Mouse (Mus musculus) lung, postnatal 10 days (tissue): ENCODE data around the gene Fez1.

Experiments
- DNase-seq: peaks from one replicate; pipeline ENCODE4 v3.0.0; 2021

Fez1 gene

DNA sequence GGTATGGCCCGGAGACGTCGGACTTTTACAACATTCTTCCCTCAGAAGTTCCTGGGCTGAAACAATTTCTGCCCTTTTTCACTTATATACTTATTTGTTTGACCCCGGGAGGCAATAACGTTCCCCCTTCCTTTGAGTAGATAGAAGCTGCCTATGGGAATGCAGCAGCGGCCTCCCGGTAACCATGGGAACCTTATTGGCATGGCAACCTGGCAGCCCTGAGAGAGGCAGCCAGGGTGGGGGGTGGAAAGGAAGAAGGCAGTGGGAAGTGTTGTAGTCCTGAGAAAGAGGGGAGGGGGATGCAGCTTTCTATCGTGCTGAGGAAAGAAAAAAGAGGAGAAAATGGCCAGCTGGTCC, at the start of gene Fez1:
Gene Fez1, plus strand, starts transcription at position 221 of the 357 bp plus-strand sequence.
- peak; percentile 15 for DNase-seq

DNA sequence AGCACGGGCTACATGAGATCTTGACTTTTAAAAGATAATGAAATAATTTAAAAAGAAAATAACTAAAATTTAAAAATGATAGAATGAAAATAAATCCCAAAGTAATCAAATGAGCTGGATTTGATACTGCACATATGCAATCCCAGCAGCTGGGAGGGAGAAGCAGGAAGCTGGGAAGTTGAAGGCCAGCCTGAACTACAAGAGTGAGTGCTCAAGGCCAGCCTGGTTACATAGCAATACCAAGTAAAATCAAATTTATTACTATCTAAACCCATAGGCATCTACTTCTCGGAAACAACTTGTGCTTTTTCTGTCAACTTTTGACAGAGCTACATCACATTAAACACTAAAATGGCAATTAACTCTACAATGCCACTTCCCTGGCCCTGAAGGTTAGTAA, 37.7 kb upstream of the Fez1 start:
- no peak for DNase-seq

DNA sequence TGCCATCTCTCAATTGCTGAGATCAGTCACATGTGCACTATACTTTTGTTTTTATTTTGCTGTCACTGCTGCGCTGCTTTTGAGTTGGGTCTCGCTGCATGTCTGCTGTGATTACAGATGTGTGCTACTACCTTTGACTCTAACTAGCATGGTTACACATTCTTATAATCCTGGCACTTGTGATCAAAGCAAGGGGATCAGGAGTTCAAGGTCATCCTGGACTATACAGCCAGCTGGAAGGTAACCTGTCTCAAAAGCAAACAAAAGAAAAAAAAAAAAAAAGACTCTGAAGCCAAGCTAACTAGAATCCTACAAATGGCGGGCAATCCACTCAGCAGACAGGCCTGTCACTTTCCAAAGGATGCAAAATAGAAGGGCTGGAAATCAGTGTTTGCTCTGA, 29.5 kb upstream of the Fez1 start:
- DNase-seq: no peak

DNA sequence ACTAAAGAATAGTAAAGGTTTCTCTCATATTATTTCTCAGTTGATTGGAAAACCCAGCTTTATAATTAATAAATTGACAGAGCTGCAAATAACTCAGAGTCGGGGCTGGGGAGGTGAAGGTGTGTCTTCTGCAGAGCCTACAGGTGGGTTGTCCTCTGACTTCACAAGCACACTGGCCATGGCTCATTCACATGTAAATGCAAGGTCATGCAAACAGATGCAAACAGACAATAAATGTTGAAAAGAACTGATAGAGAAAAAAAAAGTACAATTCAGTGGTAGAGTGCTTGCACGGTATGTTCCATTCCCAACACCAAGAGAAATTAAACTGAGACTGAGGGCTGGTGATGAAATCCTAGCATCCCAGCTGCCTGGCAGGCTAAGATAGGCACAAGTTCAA, 27.2 kb upstream of the Fez1 start:
- no peak for DNase-seq

DNA sequence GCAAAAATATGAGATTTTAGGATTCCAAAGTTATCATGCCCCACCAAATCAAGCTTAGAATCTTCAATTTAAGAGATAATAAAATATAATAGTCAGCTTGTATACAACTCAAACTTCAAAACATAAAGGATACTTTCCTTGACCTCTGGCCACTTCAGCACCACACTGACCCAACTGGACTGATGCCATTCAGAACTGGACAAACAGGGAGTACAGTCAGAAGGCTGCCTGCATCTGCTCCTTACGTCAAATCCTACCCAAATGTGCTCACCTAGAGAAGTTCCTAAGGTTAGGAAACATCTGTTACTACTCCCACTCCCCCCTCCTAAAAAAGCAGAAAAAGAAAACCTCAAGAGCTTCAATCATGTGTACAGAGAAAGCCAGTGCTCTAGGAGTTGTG, 26.1 kb upstream of the Fez1 start:
- DNase-seq: no peak

DNA sequence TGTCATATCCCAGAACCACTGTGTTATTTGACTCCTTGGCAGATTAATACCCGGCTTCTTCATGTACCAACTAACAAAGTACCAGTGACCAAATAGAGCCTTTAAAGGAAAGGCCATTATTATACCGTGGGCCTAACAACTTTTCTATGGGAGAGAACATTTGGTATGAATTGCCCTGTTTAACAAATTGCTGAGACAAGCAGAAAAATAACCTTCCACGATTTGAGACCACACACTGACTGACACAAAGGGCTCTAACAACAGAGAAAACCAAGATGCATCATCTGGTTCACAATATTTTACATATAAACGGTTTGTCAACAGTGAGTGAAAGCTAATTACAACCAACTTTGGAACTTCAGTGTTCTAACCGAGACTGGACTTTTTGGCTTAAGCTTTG, 25.4 kb upstream of the Fez1 start:
- DNase-seq: no peak

DNA sequence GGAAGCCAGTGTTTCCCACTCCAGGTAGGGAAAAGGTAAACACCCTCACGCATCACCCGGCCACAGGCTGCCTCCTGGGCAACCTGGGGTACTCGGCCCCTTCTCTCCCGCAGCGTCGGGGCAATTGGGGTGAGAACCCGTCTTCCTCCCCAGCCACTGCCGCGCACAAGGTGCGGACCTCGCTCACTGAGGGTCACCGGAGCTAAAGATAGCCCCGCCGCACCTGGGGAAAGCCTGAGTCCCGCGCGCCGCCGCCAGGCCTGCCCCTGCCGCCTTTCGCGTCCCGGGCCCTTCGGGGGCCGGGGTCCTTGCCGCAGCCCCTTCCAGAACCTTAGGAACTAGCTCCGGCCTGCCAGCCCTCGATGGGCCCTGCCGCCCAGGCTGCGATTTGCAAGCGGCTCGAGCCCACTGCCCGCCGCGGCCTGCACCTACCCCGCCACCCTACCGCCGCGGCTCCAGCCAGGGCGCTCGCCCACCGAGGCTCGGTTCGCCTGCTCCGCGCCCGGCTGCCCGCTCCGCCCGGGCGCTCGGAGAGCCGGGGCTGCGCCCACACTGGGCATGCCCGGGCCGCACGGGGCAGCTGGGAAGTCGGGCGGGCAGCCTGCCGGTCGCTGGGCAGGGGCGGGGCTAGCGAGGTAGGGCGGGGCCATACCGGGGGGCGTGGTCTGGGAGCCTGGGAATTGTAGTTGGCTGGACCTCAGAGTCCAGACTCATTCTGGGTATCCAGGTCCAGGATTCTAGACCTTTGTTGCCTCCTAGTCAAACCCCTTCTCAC, 24.7 kb upstream of the Fez1 start, which contains the start of gene Ei24:
Gene Ei24, minus strand, starts transcription at position 613 of the 775 bp plus-strand sequence.
- DNase-seq: peak; percentile 96

DNA sequence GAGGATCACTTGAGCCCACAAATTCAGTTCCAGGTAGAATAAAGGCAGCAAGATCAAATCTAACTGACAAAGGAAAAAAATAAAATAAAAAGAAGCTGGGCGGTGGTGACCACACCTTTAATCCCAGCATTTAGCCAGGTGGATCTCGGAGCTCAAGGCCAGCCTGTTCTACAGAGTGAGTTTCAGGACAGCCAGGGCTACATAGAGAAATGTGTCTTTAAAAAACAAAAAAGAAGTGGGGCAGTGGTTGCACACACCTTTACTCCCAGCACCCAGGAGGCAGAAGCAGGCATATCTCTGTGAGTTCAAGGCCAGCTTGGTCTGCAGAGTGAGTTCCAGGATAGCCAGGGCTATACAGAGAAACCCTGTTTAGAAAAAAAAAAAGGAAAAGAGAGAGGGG, 19.7 kb upstream of the Fez1 start:
- DNase-seq: no peak

DNA sequence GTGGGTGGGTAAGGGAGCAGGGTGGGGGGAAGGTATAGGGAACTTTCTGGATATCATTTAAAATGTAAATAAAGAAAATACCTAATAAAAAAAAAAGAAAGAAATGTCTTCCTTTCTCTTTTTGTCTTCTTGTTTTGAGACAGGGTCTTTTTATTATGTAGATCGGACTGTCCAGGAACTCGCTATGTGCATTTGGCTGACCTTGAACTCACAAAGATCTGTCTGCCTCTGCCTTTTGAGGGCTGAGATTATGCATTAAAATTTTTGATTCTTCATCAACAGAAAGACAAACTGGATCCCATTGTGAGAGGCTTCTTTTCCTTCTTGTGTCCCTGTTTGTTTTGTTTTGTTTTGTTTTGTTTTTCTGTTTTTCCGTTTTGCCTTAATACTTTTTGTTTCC, 18.7 kb upstream of the Fez1 start:
- DNase-seq: no peak

DNA sequence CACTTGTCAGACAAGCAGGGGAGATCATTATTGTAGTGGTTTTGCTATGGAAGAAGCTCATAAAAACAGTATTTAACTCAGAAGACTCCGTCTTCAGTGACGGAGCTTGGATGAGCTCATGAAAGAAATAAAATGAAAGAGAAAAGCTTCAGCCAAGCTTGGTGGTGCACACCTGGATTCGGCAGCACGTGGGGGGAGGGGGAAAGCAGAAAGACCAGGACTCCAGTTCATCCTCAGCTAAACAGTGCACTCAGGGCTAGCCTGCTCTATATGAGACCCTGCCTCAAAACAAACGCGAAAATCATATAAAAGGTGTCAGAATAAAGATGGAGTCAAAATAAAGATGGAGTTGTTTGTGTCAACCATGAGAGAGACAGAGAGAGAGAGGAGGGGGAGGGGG, 18.3 kb upstream of the Fez1 start:
- DNase-seq: no peak

DNA sequence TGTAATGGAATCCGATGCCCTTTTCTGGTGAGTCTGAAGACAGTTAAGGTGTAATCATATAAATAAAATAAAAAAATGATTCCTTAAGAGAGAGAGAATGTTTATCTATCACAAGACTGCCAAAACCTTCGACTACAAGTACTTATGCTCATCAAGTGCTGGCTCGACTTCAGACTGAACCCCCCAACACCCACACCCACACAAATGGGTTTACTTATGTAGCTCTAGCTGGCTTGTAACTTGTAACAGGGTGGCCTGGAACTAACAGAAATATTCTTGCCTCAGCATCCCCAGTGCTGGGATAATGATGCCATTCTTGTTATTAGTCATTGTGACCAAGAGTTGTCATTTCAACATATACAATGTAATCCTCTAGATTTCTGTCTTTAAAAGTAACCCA, 17.7 kb upstream of the Fez1 start:
- DNase-seq: no peak

DNA sequence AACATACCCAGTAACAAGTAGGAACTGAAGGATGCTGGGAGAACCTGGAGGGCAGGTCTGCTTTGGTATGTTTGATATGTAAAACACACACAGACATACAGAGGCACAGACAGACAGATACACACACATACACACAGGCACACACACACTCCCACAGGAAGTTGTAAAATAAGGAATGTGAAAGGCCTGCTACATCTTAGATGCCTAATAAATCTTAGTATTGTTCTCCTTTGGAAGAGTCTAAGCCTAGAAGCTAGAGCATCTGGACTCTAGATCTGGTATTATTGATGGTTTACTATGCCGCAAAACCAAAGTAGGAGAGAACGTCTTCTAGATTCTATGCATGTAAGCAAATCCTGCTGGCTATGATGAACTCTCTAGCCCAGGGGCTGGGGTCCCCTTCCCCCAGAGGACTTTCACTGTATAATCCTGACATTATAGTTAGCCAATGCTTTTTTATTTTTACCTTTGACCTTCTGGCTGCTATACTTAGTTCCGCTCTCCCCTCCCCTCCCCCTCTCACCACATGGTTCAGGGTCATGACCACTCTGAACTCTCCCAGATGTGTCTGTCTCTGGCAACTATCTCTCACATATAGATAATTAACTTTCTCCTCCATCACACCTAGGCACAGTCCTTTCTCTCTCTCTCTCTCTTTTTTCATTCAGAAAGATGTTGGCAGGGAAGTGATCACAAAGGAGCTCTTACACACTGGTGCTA, 16.2 kb upstream of the Fez1 start:
- no peak for DNase-seq

DNA sequence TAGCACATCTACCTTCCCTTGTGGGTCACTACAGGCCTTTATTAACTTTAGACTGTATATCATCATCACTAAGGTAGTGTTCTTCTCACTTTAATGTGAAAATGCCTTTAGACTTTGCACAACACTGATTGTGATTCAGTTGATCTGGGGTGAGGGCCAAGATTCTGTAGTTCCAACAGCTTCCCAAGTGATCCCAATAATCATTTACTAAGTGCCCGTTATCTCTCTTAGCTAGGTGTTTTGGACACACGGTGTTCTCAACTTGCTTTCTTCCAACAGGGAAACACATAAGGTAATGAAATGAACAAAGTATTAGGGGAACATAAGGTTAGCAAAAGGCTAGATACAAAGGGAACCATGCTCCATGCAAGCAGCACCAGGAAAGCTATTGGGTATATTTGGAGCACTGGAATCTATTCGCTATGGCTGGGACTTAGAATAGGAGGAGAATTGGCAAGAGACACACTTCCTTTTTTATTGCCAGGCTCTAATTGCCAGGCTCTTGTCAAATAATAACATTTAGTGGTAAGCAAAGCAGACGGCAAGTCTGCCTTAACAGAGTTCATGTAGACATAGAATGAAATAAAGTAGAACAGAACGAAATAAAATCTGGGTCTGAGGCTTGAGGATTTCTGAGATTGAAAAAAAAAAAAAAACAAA, 13.4 kb upstream of the Fez1 start:
- no peak for DNase-seq

DNA sequence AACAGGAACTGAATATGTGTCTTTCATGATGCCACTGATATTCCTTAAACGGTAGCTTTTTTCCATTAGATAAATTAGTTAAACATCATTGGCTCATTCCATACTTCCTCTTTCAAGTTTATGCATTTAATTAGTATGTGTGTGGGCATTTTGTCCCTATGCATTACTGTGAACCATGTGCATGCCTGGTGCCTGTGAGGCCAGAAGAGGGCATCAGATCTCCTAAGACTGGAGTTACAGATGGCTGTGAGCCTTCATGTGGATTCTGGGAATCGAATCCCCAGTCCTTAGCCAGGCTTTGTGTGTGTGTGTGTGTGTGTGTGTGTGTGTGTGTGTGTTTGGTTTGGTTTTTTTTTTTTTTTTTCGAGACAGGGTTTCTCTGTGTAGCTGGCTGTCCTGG, 7.2 kb upstream of the Fez1 start:
- DNase-seq: no peak

DNA sequence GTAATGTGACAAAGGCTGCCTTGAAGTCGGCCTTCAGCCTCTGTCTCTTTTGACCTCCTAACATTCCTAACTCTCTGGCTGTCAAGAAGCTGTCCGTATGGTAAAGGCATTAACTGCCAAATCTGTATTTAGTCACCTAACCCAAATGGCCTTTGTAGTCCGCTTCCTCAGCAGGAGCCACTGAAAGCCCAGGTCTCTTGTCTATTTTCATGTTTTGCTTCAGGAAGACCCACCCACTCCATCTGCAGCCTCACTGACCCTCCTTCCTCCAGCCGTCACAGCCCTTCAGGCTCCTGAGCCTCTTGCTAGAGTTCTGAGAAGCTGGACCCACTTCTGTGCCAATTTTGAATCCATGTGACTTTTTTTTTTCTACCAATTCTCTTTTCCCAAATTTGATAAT, 2.8 kb upstream of the Fez1 start:
- DNase-seq: no peak

DNA sequence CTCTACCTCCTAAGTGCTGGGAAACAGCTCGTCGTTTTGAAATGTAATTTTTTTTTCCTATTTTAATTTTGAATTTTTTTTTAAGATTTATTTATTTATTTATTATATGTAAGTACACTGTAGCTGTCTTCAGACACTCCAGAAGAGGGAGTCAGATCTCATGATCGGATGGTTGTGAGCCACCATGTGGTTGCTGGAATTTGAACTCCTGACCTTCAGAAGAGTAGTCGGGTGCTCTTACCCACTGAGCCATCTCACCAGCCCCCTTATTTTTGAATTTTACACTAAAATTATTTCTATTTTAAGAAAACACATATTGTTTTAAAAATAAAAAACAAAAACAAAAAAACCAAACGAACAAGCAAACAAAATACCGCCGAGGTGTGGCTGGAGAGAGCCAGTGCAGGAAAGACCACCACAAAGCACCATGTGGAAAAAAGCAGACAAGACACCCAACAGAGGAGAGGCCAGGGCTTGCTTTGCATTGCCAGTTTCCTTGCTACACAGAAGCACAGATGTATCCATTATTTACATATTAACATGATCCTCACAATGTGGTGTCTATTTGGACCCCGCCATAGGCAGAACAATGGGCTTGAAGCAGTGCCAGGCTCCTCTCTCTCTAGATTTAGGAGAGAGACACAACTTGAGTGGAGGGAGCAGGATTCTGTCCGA, 558 bp upstream of the Fez1 start:
- no peak for DNase-seq

DNA sequence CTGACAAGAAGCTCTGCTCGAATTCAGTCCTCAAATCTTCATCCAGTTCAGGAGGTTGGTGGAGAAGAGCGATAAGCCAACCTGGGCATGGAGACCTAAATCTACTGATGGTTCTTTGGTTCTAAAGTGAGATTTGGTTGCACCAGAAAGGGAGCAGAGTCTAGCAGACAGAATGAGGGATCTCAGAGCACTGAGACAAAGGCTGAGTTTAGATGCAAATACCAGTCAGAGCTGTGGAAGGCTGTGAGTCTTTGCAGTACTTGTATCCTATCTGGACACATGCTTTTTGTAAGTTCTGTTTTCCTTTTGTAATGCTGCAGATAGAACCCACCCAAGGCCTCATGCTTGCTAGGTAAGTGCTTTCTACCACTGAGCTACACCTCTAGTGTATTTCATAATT, 360 bp downstream of the Fez1 start:
- DNase-seq: no peak

DNA sequence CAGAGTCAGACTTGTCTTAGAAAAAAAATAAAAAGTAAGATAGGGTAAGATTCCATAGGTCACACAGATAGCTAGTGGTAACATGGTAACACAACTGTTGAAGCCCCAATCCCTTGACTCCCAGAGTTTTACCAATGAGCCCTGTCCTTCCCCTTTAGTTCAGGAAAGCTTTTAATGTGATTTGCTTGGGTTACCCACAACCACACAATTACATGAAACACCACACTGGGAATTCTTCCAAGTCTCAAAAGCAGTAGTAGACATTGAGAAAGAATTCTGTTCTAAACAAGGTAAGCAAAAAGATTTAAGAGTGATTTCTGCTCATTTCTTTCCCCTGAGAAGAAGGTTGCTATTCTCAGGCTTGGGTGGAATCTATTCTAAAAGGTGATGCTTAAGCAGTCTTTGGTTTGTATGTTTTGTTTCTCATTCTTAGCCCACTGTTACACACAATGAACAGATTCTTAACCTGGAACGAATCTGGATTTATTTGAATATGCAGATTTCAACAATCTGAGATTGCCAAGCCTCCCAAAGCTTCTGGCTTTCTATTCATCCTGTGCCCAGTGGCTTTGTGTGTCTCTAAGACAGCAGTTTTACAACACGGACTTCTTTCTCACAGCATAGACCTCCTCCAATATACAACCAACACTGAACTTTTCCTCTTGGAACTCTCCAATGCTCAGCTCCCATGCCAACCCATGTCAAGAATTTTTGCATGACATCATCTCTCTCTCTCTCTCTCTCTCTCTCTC, 5.1 kb downstream of the Fez1 start:
- no peak for DNase-seq

DNA sequence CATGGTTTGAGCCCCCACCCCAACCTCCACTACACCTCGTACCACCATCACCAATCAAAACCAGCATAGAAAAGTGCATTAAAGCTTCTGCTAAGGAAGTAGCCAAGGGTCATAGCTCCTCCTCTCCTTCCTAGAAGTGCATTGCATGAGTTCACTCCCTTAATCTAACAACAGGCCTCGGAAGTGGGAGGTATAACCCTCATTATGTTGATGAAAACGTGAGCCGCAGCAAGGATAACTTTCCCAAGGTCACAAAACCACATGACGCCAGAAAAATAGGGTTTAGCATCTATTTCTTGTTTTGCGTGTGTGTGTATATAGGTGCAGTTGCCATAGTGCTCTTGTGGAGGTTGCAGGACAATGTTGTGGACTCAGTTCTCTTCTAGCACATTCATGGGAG, 9.7 kb downstream of the Fez1 start:
- DNase-seq: no peak

DNA sequence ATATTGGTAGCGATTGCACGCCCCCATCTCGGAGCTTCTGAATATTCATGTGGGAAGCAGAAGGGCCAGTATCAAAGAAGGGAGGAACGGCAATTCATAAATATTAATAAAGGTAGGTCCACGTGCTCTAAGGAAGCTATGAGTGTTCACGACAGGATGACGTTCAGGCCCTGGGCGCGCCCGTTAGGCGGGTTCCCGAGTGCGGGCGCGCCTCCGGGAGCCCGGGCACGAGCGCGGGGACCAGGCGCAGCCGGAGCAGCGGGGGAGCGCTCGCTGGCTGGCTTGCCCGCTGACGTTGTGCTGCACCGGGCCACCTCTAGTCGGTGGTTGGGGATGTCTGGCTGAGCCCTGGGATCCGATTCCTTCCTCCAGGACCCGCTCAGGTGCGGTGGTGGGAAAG, 10.9 kb downstream of the Fez1 start:
- DNase-seq: peak; percentile 62

DNA sequence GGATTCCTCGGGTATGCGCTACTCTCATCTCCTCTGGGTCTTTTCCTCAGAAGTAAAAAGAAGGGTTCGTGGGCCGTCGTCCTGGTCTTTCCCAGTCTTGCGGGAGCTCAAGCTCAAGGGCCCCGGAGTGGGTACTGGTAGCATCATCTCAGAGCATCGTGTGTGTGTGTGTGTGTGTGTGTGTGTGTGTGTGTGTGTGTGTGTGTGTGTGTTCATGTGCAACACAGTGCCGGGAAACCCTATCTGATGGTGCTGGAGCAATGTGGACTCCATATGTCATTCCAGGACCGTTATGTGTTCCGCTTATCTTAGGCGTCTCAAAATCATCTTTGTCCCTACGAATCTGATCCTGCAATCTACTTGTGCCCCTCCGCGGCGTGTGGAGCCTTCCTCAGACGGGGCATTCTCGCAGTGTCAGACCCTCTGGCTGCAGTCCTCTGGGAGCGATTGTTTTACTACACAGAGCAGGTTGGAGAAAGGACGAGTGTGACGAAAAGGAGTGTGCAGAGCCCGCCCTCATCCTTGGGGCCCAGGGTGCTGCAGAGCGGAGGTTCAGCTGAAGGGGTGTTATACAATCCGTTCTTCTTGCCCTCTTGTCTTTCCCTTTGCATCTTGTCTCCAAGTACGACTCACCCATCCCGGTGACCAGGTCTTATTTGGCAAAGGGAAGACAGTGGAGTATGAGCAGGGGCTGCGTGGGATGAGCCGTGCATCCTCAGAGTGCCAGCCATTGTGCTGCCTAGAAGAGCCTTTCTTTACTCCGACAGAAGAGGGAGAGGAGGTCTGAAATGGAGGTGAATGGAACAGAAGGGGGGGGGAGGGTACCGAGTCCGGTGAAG, 11.6 kb downstream of the Fez1 start:
- DNase-seq: no peak

DNA sequence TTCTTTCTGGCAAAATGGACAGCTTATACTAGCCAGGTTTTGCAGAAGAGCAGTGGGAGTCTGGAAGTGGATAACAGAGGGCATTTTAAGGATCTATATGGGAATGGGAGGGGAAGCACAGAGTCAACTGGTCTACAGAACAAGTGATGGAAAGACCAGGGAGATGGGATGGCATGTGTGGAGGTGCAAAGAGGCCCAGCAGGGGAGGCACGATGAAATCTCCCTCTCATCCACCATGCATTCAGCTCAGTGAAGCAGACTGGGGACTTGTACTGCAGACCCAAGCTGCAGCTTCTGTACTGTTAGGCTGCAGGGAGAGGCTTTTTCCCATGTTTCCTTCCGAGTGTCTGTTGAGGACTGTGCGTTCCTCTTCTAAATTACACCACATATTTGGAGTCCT, 12.2 kb downstream of the Fez1 start:
- no peak for DNase-seq
